Mouse (Mus musculus) cerebellum, postnatal 4 days (tissue): Measurements from ENCODE around the gene Vmn1r75.

Experiments
- DNase-seq, 2 experiments: peaks; one replicate each; pipeline ENCODE4 v3.0.0; 2022; ENCODE audit warnings: low spot score in 2 of 2, mixed read lengths in 1 of 2

Vmn1r75 gene

GRCm38 (mm10) chr7:11874330-11874729 lies at the start of gene Vmn1r75:
TSS of gene Vmn1r75 (plus strand) at chr7:11874630.
- DNase-seq, result no peak

- DNase-seq, result no peak
Observed at GRCm38 (mm10) chr7:11833680-11834079, 40.8 kb upstream of the Vmn1r75 start, which contains the start of gene Vmn1r74. TSS of gene Vmn1r74 (plus strand) at chr7:11833980.
